12 mouse cellular contexts compared by ENCODE assay signal in the genomic region with DNA sequence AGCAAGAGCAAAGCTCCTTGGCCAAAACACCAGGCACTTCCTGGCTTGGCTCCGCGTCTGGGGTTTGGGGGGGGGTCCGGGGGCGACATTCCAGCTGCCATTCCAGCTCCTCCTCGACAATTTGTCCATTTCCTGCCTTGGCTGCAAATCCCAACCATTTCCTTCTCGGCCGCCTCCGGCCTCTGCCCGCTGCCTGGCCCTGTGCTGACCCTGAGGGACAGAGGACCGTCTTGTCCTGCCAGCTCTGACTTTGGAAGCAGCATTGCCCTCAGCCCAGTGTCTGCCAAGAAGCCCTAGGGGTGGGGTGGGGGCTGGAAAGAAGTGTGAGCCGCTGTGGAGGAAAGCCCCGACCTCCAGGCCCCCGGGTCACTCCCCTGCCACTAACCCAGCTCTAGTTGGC. TPM values are rescaled to one million over a fixed set of nuclear protein-coding genes. Genes with fewer than 3 reads are reported as not detected.
DNase-seq lines count a peak whose midpoint lies in the region; ATAC-seq lines count a peak whose summit lies in the region.
"Had no signal": no experiment of that assay in that cellular context is flagged by ENCODE, and none has a peak within 500 bp of the region (broad histone marks: within the 10 kb centered on the region; RNA-seq: fewer than 3 reads in every experiment).

No protein-coding gene starts in this region.

- no peak overlapping the region for H3K9ac ChIP-seq in kidney, embryonic 16.5 days (replicated peaks; ENCODE audit: low read length)
- H3K9ac ChIP-seq: stomach, embryonic 15.5 days had no signal

- no peak for ATAC-seq in kidney, embryonic 16.5 days (ENCODE audit: low FRiP score, low TSS enrichment)
- ATAC-seq: hindbrain, postnatal 0 days had no signal

- no peaks in the 10 kb centered on the region for H3K36me3 ChIP-seq in kidney, embryonic 16.5 days (ENCODE audit: insufficient read depth, low read length)
- H3K36me3 ChIP-seq: stomach, embryonic 15.5 days had no signal

- DNase-seq in kidney, adult 18-20 months, result peak; percentile 47
- peak; percentile 47 to 64 for DNase-seq in adrenal gland, postnatal 36 days
- peak; percentile 72 for DNase-seq in kidney, postnatal 10 days
- DNase-seq in lung, postnatal 4 days, result peak; percentile 60 to 83
- DNase-seq in left cerebral cortex, adult 18-20 months (ENCODE audit: low spot score in 2 of 2), result no peak
- DNase-seq in cerebellum, postnatal 14 days, result no peak
- DNase-seq: right cerebral cortex, postnatal 25 days had no signal

- WGBS in kidney, embryonic 16.5 days, result 43% methylated on average over 13 of the region's 13 CpGs

- H3K4me1 ChIP-seq in kidney, embryonic 16.5 days (ENCODE audit: insufficient read depth, low read length), result peaks cover 25% of the 10 kb centered on the region

- H3K4me3 ChIP-seq in kidney, embryonic 16.5 days (ENCODE audit: low read length), result no peak overlapping the region
- H3K4me3 ChIP-seq: erythroblast, embryonic 14.5 days; stomach, embryonic 15.5 days had no signal

- no peaks in the 10 kb centered on the region for H3K27me3 ChIP-seq in kidney, embryonic 16.5 days (ENCODE audit: insufficient read depth, low read length)
- H3K27me3 ChIP-seq: stomach, embryonic 15.5 days had no signal

- no peak overlapping the region for H3K4me2 ChIP-seq in kidney, embryonic 16.5 days (replicated peaks; ENCODE audit: low read depth, low read length)
- H3K4me2 ChIP-seq: stomach, embryonic 15.5 days had no signal

- no peaks in the 10 kb centered on the region for H3K9me3 ChIP-seq in kidney, embryonic 16.5 days (ENCODE audit: low read length)
- H3K9me3 ChIP-seq: stomach, embryonic 15.5 days had no signal

- H3K27ac ChIP-seq in kidney, embryonic 16.5 days (ENCODE audit: low read length), result no peak overlapping the region
- H3K27ac ChIP-seq: hindbrain, postnatal 0 days; stomach, embryonic 15.5 days had no signal

RNA-seq across cellular contexts. Expression of a gene that starts 44.2 kb away (rescaled TPM):
- 57.1 and 58.6 TPM in 2 replicates for polyA plus RNA-seq in kidney, embryonic 16.5 days (2015; fragmentation: Nextera tagmentation; extraction: Ambion mirVana)
- total RNA-seq in adrenal gland, postnatal 36 days (2021), result 10 to 100 TPM; 31.1 to 34.3 TPM
- 10 to 100 TPM; 52.7 to 55.5 TPM for total RNA-seq in left cerebral cortex, adult 18-20 months (2021)
- total RNA-seq: neutrophil, adult 5-6 weeks had no signal

Comparison
In these comparisons a context has a peak if more than half of its experiments do, and no peak if none do; other contexts are left out.
1. DNase-seq: peak in kidney, adult 18-20 months (single experiment), adrenal gland, postnatal 36 days (2 of 2), kidney, postnatal 10 days (single experiment) and lung, postnatal 4 days (2 of 2); none in left cerebral cortex, adult 18-20 months (0 of 2) and cerebellum, postnatal 14 days (0 of 2).